In genomic region chr1:84934151-84934502, GRCm38 (mm10) we compare ENCODE assay signal across 9 mouse cellular contexts. TPM values are rescaled to one million over a fixed set of nuclear protein-coding genes. Genes with fewer than 3 reads are reported as not detected.
DNase-seq lines count a peak whose midpoint lies in the region; ATAC-seq and TF ChIP-seq lines count a peak whose summit lies in the region.
"Had no signal": no experiment of that assay in that cellular context is flagged by ENCODE, and none has a peak within 500 bp of the region (broad histone marks: within the 10 kb centered on the region; RNA-seq: fewer than 3 reads in every experiment).

No protein-coding gene starts in this region.

- no peak for TF ChIP-seq CTCF in kidney, adult 2 months (conservative IDR thresholded peaks at IDR 0.05; ENCODE audit: insufficient read depth, insufficient read length, low read depth, low read length)
- no peak for TF ChIP-seq CTCF in bone marrow, adult 2 months (IDR thresholded peaks at IDR 0.05; ENCODE audit: control insufficient read depth, insufficient read depth, low read length)

- H3K9me3 ChIP-seq in forebrain, embryonic 13.5 days (replicated peaks) = no peaks in the 10 kb centered on the region
- H3K9me3 ChIP-seq in liver, embryonic 15.5 days (replicated peaks) = no peaks in the 10 kb centered on the region

- H3K9ac ChIP-seq in forebrain, embryonic 13.5 days = peak overlapping the region; percentile 89
- H3K9ac ChIP-seq in liver, embryonic 15.5 days = no peak overlapping the region

- H3K4me3 ChIP-seq in kidney, adult 2 months (ENCODE audit: insufficient read depth, low read depth, low read length) = peak overlapping the region; percentile 57
- peak overlapping the region; percentile 66 for H3K4me3 ChIP-seq in bone marrow, adult 2 months (replicated peaks; ENCODE audit: control insufficient read depth, low read depth, low read length)
- peak overlapping the region; percentile 71 for H3K4me3 ChIP-seq in forebrain, embryonic 13.5 days
- peak overlapping the region; percentile 44 for H3K4me3 ChIP-seq in liver, embryonic 15.5 days (replicated peaks)

- peak overlapping the region; percentile 70 for H3K4me2 ChIP-seq in forebrain, embryonic 13.5 days
- peak overlapping the region; percentile 64 for H3K4me2 ChIP-seq in liver, embryonic 15.5 days

- WGBS in kidney, adult 2 months = under 1% methylated on average over 12 of the region's 12 CpGs
- WGBS in bone marrow, adult 2 months = 3% methylated on average over 12 of the region's 12 CpGs
- under 1% methylated on average over 12 of the region's 12 CpGs for WGBS in forebrain, embryonic 13.5 days
- 4% methylated on average over 12 of the region's 12 CpGs for WGBS in liver, embryonic 15.5 days (ENCODE audit: insufficient replicate concordance)

- peak; percentile 16 for ATAC-seq in forebrain, embryonic 13.5 days
- no peak for ATAC-seq in liver, embryonic 15.5 days (ENCODE audit: insufficient read depth)

- peak overlapping the region; percentile 71 for H3K27ac ChIP-seq in kidney, adult 2 months (ENCODE audit: insufficient read depth, low read depth, low read length)
- peak overlapping the region; percentile 79 for H3K27ac ChIP-seq in bone marrow, adult 2 months (ENCODE audit: control insufficient read depth, insufficient read depth, low read depth, low read length, poor library complexity)
- peak overlapping the region; percentile 90 for H3K27ac ChIP-seq in forebrain, embryonic 13.5 days
- no peak overlapping the region for H3K27ac ChIP-seq in liver, embryonic 15.5 days (replicated peaks)

- H3K27me3 ChIP-seq in kidney, adult 2 months (replicated peaks; ENCODE audit: control insufficient read depth, insufficient read depth, low read length) = no peaks in the 10 kb centered on the region
- H3K27me3 ChIP-seq in forebrain, embryonic 13.5 days = no peaks in the 10 kb centered on the region
- peaks cover 34% of the 10 kb centered on the region for H3K27me3 ChIP-seq in liver, embryonic 15.5 days

- DNase-seq in kidney, adult 2 months = no peak
- DNase-seq in kidney, adult 9 months = no peak
- DNase-seq in T-cell, adult 2 months (ENCODE audit: low spot score) = no peak
- DNase-seq in right cerebral cortex, adult 2 months (ENCODE audit: low spot score in 2 of 2) = no peak
- no peak for DNase-seq in urinary bladder, postnatal 4 days (ENCODE audit: low spot score in 2 of 2)

- no peaks in the 10 kb centered on the region for H3K36me3 ChIP-seq in kidney, adult 2 months (ENCODE audit: control insufficient read depth, insufficient read depth, low read length)
- H3K36me3 ChIP-seq in forebrain, embryonic 13.5 days (ENCODE audit: poor library complexity, severe bottlenecking) = peaks cover 1% of the 10 kb centered on the region; the same call in 1 of the 2 replicates
- no peaks in the 10 kb centered on the region for H3K36me3 ChIP-seq in liver, embryonic 15.5 days (replicated peaks)

- no peak for TF ChIP-seq POLR2A in kidney, adult 2 months (IDR thresholded peaks at IDR 0.05; ENCODE audit: low read depth, low read length)
- no peak for TF ChIP-seq POLR2A in bone marrow, adult 2 months (IDR thresholded peaks at IDR 0.05; ENCODE audit: borderline replicate concordance, control insufficient read depth, low read depth, low read length)

- H3K4me1 ChIP-seq in kidney, adult 2 months (ENCODE audit: control insufficient read depth, insufficient read depth, low read length) = peaks cover 6% of the 10 kb centered on the region; the same call in 1 of the 2 replicates
- no peaks in the 10 kb centered on the region for H3K4me1 ChIP-seq in bone marrow, adult 2 months (ENCODE audit: control insufficient read depth, insufficient read depth, low read length)
- peaks cover 10% of the 10 kb centered on the region for H3K4me1 ChIP-seq in forebrain, embryonic 13.5 days
- H3K4me1 ChIP-seq in liver, embryonic 15.5 days (replicated peaks) = 0 out of 2 replicates have a peak, but pooled peaks cover 9% of the 10 kb centered on the region

RNA-seq across cellular contexts. Expression of gene Slc16a14, which starts 0.8 kb away (rescaled TPM):
- polyA plus RNA-seq in kidney, adult 2 months (2012; rRNA removed) = 27.6 and 31.2 TPM in 2 replicates
- polyA plus RNA-seq in bone marrow, adult 2 months (2011; ENCODE audit: insufficient read depth, insufficient read length, low replicate concordance, missing spikeins) = 0.40 TPM in 1 of 2 replicates, not detected in the other
- 10.9 and 15.6 TPM in 2 replicates for polyA plus RNA-seq in forebrain, embryonic 13.5 days (2015; fragmentation: Nextera tagmentation; extraction: Ambion mirVana)
- not detected in 2 replicates for polyA plus RNA-seq in liver, embryonic 15.5 days (2015; fragmentation: Nextera tagmentation; extraction: Ambion mirVana)
- polyA plus RNA-seq: liver, adult 2 months had no signal
